Mouse (Mus musculus): Measurements from ENCODE around the gene Cd300lg. TPM values are rescaled to one million over a fixed set of nuclear protein-coding genes. Genes with fewer than 3 reads are reported as not detected.

Cd300lg gene
- total and polyA plus RNA-seq, 3 experiments: 0.08 to 0.26 TPM; not detected in 1

DNA sequence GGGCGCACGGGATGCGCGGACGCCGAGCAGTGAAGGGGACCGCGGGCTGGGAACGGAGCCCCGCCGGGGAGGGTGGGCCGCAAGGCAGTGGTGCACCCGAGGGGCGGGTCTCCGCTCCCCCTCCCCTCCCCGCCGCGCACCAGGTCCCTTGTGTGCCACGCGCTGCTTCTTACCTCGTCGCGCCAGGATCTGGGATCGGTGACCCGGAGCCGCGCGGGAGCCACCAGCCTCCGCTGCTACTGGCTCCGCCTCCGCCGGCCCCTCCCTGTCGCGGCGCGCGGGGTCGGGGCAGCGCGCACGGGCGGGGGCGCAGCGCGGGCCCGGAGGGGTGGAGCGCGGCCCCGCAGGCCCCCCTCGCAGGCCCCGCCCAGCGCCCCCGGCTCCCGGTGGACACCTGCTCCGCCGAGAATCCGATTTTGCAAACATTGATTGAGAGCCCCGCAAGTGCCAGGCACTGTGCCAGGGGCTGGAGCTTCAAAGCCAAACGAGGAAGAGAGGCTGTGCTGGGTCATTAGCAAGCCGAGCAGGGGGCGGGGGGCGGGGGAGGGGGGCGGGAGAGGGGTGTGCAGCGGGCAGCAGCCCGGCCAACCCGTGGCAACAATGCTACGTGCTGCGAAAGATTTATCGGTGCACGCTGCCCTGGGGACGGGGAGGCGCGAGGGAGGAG lies 14.5 kb upstream of the Cd300lg start:
- peak overlapping the region; percentile 75 to 93 for H3K4me3 ChIP-seq (ENCODE audit: control insufficient read depth in 1 of 2, insufficient read depth in 1 of 2, low read depth in 2 of 2, low read length in 2 of 2)
- H3K36me3 ChIP-seq (ENCODE audit: control insufficient read depth in 1 of 2, insufficient read depth in 2 of 2, low read length in 2 of 2): peaks cover 0 to 14% of the 10 kb centered on the region in 2 experiments; a peak in 2 of 4 replicates
- no peaks in the 10 kb centered on the region for H3K79me2 ChIP-seq (ENCODE audit: control insufficient read depth, insufficient read depth, low read length, poor library complexity)
- DNase-seq (ENCODE audit: low read depth, low spot score): peak; percentile 62
- no peak overlapping the region for H3K27ac ChIP-seq (ENCODE audit: control insufficient read depth, low read depth, low read length)
- TF ChIP-seq USF1 (IDR thresholded peaks at IDR 0.05; ENCODE audit: low read depth, low read length) (no peak), POLR2A (IDR thresholded peaks at IDR 0.05; ENCODE audit: control insufficient read depth in 1 of 2, insufficient read depth in 1 of 2, low read depth in 1 of 2, low read length in 2 of 2, poor library complexity in 1 of 2) (peak; percentile 28 to 33; a peak in 1 of 4 replicates), MAZ (IDR thresholded peaks at IDR 0.05; ENCODE audit: low read depth, low read length) (peak; percentile 16; the same call in 1 of the 2 replicates), MXI1 (IDR thresholded peaks at IDR 0.05; ENCODE audit: low read depth, low read length) (no peak; the same call in 1 of the 2 replicates), NELFE (IDR thresholded peaks at IDR 0.05; ENCODE audit: low read depth, low read length) (peak; percentile 27; the same call in 1 of the 2 replicates), KAT2A (conservative IDR thresholded peaks at IDR 0.05; ENCODE audit: low read depth, low read length) (no peak), SIN3A (IDR thresholded peaks at IDR 0.05; ENCODE audit: low read length) (peak; percentile 43; the same call in 1 of the 2 replicates), BHLHE40 (IDR thresholded peaks at IDR 0.05; ENCODE audit: borderline replicate concordance, low read depth, low read length) (no peak; the same call in 1 of the 2 replicates), ZNF384 (IDR thresholded peaks at IDR 0.05; ENCODE audit: low read depth, low read length) (no peak), CHD1 (IDR thresholded peaks at IDR 0.05; ENCODE audit: low read depth, low read length) (no peak)
- H3K27me3 ChIP-seq (ENCODE audit: control insufficient read depth in 1 of 2, insufficient read depth in 2 of 2, low read length in 2 of 2): no peaks in the 10 kb centered on the region
- H3K9me3 ChIP-seq (replicated peaks; ENCODE audit: insufficient read depth, low read length): no peaks in the 10 kb centered on the region
- H3K4me1 ChIP-seq (ENCODE audit: control insufficient read depth in 1 of 2, insufficient read depth in 2 of 2, low read length in 2 of 2): peaks cover 2 to 22% of the 10 kb centered on the region in 2 experiments; a peak in 3 of 4 replicates
- H3K9ac ChIP-seq (ENCODE audit: control insufficient read depth, low read depth, low read length, poor library complexity, severe bottlenecking): peak overlapping the region; percentile 73

DNA sequence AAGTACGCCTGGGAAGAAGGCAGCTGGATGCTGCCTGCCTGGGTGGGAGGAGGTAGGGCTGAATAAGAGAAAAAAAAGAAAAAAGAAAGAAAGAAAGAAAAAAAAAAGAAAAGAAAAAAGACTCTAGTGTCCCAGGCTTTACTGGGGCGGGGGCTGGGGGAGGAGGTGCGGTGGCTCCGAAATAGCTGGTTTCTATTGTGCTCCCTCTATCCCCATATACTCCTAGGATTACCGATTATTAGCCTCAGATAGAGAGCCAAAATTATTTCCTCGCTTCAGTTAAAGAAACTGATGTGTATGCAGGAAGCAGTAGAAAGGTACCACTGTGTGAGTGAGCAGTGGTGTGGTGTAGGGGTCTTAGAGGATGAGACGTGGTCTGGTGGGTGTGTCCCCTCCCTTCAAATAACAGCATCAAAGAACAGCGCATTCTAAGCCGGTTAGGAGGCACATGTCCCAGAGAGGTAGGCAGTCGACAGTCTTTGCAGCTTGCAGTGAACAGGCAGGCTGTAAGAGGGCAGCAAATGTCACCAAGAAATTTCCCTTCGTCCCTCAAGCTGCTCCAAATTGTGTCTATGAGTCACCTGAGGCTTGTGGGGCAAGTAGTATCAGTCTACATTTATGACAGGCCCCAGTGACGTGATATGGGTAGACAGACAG lies 13.8 kb upstream of the Cd300lg start:
- H3K27me3 ChIP-seq (ENCODE audit: control insufficient read depth in 1 of 2, insufficient read depth in 2 of 2, low read length in 2 of 2): no peaks in the 10 kb centered on the region
- no peaks in the 10 kb centered on the region for H3K9me3 ChIP-seq (replicated peaks; ENCODE audit: insufficient read depth, low read length)
- peak; percentile 30; the same call in 1 of the 2 replicates for TF ChIP-seq MXI1 (IDR thresholded peaks at IDR 0.05; ENCODE audit: low read depth, low read length)
- TF ChIP-seq USF1 (IDR thresholded peaks at IDR 0.05; ENCODE audit: low read depth, low read length): no peak
- no peak overlapping the region for H3K27ac ChIP-seq (ENCODE audit: control insufficient read depth, low read depth, low read length)
- H3K36me3 ChIP-seq (ENCODE audit: control insufficient read depth in 1 of 2, insufficient read depth in 2 of 2, low read length in 2 of 2): peaks cover 0 to 14% of the 10 kb centered on the region in 2 experiments; a peak in 2 of 4 replicates
- 0 out of 2 replicates have a peak overlapping the region, but pooled peaks have one; percentile 18 for H3K9ac ChIP-seq (ENCODE audit: control insufficient read depth, low read depth, low read length, poor library complexity, severe bottlenecking)
- no peaks in the 10 kb centered on the region for H3K79me2 ChIP-seq (ENCODE audit: control insufficient read depth, insufficient read depth, low read length, poor library complexity)
- peaks cover 2 to 22% of the 10 kb centered on the region in 2 experiments; a peak in 3 of 4 replicates for H3K4me1 ChIP-seq (ENCODE audit: control insufficient read depth in 1 of 2, insufficient read depth in 2 of 2, low read length in 2 of 2)
- peak; percentile 58 for DNase-seq (ENCODE audit: low read depth, low spot score)
- H3K4me3 ChIP-seq (ENCODE audit: control insufficient read depth in 1 of 2, insufficient read depth in 1 of 2, low read depth in 2 of 2, low read length in 2 of 2): peak overlapping the region in 1 of 2 experiments; percentile 75; a peak in 1 of 4 replicates

All from MEL (cell line).